Mouse (Mus musculus) cortical plate, adult 2 months (tissue): ENCODE measurements around the gene Cdc14b.

Experiments used
- CTCF ChIP-seq: fragments of 200-500 bp; IDR thresholded peaks from 2 replicates; pipeline ENCODE4 v1.5.1; 2011; ENCODE audit warnings: mild to moderate bottlenecking, control low read depth, low read length; ENCODE audit not compliant: insufficient read depth; ENCODE audit errors: extremely low read depth
- POLR2A ChIP-seq: fragments of 200-500 bp; IDR thresholded peaks from 2 replicates; pipeline ENCODE4 v1.6.1; 2011; ENCODE audit warnings: mild to moderate bottlenecking, low read length, control low read depth; ENCODE audit not compliant: insufficient read depth; ENCODE audit errors: extremely low read depth

DNA sequence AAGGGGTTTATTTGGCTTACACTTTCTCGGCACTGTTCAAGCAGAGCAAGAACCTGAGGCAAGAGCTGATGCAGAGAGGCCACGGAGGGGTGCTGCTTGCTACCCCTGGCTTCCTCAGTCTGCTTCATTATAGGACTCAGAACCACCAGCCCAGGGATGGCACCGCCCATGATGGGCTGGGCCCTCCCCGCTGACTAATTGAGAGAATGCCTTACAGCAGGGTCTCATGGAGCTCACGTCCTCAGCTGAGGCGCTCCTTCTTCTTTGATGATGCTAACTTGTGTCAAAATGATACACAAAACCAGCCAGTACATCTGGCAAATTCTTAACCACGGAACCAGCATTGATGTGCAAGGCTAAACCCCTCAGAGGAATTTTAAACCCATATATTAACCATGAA lies 34.5 kb downstream of the Cdc14b start:
- TF ChIP-seq CTCF (no peak), POLR2A (no peak)
